Mouse (Mus musculus) testis, postnatal 10 days (tissue): ENCODE data around the gene Upk1a.

ENCODE experiments used
- DNase-seq: peaks from one replicate; pipeline ENCODE4 v3.0.0; 2021; ENCODE audit warnings: low spot score

Upk1a gene

DNA sequence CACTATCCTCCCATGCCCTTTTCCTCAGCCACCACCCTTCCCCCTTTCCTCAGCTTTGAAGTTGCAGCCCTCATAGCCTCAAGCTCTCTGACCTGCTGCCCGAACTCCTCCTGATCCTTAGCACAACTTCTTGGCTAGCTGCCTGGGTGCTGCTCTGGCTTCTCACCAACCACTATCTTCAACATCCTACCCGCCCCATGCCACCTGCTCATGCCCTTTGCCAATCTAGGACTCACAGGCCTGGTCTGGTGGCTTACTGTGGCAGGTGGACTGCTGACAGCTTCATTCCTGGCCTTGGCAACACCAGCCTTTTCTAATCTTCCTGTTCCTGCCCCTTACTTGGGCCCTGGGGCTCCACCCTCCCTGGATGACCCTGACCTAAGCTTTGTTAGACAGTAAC lies 39.7 kb downstream of the Upk1a start:
- DNase-seq: peak; percentile 77

DNA sequence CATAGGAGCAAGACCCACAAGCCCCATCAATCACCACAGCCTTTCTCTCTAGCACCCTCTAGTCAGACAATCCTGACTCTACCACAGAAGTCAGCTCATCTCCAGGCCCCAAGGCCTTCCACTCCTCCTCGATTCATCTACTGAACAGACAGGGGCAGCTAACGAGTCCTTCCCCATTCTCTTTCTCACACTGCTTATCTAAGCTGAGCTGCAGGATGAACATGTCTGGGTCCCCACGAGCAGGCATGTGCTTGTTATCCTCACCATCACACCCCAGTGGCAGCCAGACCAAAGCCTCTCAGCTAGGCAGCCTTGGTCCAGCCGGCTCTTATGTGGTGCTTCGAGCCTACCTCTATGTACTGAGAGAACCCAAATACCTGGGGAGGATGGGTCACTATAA lies 40.3 kb downstream of the Upk1a start:
- DNase-seq: no peak

DNA sequence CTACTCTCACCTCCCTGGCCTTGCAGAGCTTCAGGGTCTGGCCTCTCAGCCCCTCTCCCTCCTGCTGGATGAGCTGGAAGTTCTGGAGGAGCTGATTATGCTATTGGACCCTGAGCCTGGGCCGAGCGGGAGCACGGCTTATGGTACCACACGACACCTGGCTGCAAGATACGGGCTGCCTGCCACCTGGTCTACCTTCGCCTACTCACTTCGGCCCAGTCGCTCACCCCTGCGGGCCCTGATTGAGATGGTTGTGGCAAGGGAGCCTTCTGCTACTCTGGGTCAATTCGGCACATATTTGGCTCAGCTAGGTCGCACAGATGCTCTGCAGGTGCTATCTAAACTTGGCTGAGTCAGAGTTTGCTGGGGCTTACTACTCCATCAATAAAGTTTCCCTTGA lies 45.1 kb downstream of the Upk1a start:
- no peak for DNase-seq

DNA sequence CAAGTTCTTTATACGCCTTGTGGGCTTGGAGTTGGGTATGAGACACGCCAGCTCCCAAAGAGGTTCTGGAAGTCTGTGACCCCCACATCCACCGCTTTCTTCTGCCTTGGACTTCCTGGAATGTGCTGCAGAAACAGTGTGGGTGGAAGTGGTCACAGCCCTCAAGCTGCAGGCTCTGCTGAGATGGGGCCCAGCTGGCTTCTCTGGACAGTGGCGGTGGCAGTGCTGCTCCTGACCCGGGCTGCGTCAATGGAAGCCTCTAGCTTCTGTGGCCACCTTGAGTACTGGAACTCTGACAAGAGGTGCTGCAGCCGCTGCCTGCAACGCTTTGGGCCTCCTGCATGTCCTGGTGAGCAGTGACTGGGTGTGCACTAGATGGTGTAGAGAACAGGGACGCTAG lies 46.6 kb downstream of the Upk1a start:
- no peak for DNase-seq

DNA sequence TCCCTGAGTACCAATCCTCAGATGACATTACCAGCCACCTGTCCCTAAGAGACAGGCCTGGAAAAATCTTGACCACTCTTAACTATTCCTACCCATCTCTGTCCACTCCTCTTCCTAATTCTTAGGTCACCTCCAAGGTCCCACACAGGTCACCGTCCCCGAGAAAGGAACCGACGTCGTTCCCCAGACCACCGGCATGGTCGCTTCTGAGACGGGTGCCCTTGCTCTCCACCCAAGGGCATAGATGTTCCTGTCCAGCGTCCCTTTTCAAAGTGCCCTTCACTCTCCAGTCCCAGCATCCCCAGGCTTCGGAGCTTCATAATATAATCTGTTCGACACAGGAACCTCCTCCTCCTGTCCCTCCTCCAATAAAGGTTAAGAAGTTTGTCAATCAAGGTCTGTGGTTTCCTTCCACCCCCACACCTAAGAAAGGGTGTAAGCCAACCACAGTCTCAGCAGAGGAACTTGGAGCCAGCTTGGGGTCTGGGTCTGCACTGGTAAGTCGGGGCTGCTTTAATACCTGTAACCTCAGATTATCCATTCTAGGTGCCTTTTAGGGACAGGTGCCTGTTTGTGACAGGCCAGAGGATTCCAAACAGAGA lies 47.6 kb downstream of the Upk1a start, which contains the start of gene Igflr1:
Gene Igflr1 (plus strand): TSS at position 458 of the 602 bp plus-strand sequence.
- DNase-seq: no peak

DNA sequence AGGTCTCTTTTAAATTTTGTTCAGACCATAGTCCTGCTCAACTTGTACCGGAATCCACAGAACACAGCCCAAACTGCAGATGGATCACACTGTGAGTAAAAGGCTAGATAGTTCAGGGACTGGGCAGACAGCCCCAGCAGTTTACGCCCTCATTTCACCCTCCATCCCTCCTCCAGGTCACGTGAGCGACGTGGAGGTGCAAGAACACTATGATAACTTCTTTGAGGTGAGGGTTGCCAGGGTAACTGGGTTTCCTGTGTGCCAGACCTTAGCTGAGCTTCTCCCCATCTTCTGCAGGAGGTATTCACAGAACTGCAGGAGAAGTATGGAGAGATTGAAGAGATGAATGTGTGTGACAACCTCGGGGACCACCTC lies 48.8 kb downstream of the Upk1a start:
- DNase-seq: no peak

DNA sequence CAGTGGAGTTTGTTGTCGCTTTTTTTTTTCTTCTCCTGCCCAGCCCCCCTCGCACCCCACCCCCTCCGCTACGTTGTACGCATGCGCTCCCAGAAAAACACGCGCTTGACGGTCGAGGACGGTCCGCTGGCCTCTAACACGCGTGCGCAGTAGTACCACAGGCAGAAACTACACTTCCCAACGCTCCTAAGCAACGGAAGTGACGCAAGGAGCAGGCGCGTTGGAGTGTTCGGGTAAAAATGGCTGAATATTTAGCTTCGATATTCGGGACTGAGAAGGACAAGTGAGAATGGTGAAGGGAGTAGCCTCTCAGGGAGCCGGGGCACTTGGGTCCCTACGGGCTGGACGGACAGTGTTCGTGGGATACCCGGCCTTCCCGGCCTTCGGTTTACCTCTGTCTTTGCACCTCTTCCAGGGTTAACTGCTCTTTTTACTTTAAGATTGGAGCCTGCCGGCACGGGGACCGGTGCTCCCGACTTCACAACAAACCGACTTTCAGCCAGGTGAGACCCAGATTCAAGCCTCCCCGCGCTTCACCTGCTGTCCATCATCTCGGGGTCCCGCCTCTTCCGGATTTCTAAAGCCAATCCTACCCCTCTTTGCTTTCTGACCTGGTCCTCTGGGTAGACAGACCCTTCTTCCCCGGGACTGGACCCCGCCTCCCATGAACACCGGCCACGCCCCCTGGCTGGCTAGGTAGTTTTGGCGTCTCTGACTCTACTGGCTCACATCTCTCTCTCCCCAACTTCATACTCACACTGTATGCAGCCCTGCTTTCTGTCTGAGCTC lies 49.3 kb downstream of the Upk1a start, which contains the start of the genes U2af1l4, Gm49396 and Psenen:
Gene U2af1l4 (plus strand): TSS at position 185 of the 789 bp plus-strand sequence.
Gene Gm49396 (plus strand): TSS at position 228 of the 789 bp plus-strand sequence.
Gene Psenen (minus strand): TSS at position 511 of the 789 bp plus-strand sequence.
- DNase-seq: peak; percentile 96

DNA sequence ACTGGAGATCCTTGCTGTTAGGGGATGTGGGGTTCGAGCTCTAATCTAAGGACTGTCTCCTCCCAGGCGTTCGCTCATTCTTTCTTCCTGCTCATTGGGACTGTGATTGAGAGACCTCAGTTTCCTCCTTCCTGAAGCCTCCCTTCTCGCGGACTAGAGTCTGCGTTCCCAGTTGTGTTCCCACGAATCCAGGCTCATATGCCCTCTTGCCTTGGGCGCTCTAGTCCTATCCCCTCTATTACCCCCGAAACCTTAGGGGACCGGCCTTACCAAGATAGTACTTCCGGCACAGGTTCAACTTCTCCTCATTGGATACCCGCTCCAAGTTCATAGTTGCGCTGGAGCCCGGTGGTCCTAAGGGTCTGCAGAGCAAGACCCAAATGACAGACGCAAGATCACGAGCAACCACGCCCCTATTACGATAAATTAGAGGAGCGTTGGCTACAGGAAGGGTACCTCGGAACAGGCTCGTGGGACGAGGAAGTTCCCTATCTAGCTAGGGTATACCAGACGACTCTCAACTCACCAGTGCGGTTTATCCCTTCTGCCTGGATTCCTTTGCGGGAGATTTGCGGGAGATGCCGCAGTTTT lies 50.0 kb downstream of the Upk1a start:
- no peak for DNase-seq

DNA sequence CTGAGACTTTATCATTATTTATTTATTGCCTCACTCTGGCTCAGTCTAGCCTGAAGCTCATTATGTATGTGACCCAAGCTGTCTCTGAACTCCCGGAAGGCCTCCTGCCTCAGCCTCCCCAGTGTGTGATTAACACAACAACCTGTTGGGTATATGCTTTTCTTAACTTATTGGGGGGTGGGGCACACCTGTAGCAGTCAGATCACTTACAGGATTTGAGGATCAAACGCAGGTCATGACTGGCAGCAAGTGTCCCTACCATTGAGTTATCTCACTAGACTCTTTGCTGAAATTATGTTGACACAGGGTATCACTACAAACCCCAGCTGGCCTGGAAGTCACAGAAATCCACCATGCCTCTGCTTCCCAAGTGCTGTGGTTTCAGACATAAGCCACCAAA lies 52.4 kb downstream of the Upk1a start:
- DNase-seq: no peak

DNA sequence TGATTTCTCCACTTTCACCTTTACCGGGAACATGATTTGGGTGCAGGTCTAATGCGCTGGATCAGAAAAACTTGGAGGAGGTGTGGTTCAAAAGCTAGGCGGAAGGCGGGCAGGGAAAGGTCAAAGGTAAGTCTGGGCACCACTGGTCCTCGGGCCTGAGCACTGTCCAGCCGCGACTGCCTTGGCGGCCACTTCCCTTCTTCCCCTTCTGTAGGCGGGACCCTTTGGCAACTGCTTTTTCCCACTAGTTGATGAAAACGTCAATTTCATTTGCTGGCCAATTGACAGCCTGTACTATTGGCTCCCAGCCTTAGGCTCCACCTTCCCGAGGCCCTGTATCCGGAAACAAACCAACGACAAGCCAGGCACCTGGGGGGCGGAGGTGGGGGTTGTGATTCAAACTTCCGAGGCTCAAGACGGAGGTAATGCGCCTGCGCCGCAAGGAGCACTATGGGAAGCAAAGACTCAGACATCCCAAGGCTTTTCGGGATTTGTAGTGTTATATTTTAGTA lies 53.1 kb downstream of the Upk1a start, which contains the start of gene Lin37:
Gene Lin37 (minus strand): TSS at position 396 of the 512 bp plus-strand sequence.
- peak; percentile 92 for DNase-seq

DNA sequence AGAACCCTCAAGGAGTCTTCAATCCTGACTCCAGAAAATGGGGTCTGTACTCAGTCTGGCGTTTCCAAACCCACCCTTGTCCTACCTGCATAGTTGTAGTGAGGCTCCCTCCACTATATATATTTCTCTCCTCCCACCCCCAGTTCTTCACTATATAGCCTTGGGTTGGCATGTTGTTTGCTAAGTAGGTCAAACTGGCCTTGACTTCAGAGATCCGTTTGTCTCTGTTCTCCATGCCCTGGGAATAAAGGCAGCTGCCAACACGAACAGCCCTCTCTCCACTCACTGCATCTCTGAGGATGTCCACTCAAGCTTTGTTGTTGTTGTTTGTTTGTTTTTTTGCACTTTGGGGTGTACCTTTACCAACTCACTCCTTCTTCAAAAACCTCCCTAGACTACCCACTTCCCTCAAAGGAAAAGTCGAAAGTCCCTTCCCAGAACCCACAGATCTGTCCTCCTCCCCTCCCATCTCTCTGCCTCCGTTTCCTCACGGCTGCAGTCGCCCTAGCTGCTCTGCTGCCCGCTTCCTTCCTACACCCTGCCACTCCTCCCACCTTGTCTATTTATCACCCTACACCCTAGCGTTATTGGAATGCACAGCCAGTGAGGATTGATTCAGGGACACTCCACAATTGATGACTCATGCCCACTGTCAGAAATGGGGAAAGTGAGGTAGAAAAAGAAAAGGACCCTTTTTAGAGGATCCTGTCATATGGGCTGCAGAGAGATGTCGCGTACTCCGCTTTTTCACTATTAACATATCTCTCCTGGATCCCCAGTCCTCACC lies 53.8 kb downstream of the Upk1a start:
- DNase-seq: no peak

DNA sequence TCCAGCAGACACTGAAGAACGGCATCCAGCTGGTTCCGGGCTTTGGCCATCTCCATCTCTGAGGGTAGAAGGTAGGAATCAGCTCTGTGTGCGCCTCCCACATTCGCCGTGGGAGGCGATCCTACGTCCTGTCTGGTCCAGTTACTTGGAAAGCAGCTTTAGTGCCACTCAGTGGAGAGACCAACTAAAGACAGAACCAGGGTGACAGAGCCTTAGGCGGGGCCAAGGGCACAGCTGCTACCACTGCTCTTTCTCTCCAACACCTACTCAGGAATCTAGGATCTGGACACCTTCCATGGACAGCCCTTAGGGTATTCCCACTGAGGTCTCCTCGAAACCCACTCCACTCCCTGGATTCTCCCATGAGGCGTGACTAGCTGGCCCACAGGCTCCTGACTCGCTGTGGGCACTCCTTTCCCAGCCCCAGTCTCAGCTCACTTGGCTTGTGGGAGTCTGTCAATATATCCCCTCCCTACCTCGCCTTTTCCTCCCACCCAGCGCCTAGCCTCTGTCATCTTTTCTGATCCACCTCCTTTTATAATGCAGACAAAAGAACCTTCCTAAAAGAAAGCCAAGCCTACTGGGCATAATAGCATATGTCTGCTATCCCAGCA lies 54.6 kb downstream of the Upk1a start:
- DNase-seq: no peak

DNA sequence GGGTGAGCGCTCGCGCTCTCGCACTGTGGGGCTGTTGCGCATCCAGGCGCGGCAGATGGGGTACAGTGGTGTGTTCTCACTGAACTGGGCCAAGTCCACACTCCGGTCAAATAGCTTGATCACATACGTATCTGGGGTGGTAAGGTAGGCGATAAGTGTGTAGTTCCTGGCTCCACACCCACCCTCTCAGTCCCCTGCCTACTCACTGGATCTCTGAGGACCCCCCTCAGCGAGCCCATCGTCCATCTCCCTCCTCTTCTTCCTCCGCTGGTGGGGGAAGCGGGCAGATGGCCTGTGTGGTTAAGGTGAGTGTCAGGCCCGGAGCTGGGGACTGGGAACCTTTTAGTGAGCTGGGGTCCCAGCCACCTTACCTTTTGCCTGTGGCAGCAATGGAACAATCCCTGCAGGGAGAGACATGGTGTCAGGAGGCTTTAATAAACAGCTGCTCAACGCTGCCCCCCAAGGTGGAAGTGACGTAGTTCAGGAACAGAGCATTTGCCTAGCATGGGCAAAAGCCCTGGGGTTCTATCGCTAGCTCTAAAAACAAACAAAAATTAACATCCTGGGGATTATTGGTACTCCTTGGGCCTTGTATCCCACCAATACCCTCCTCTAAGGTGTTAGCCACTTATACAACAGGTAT lies 55.6 kb downstream of the Upk1a start:
- DNase-seq: no peak

DNA sequence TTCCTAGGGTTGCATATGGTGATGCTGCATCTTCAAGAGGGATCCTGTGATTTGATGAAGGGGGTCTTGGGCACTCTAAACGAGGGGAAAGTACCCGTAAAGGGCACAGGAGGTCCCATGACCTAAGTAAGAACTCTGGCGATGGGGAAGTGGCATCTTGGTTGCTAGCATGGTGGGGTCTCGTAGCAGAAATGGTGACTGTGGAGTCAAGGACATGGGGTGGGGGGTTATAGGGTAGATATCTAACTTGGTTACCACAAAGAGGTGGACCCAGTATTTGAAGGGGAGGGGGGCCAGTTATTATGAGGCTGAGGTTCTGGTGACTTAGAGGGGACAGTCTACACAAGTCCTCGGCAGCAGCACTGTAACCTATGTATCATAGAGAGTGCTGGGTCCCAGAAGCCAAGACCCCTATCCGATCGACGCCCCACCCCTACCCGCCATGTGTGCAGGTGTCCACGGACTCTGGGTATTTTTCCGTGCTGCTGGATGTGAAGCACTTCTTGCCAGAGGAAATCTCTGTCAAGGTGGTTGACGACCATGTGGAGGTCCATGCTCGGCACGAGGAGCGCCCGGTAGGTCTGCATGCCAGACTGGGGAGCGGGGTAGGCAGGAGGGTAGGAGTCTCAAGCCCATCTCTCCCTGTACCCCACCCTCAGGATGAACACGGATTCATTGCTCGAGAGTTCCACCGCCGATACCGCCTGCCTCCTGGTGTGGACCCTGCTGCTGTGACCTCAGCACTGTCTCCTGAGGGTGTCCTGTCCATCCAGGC lies 58.6 kb downstream of the Upk1a start:
- DNase-seq: no peak
